Mouse (Mus musculus) stomach, embryonic 14.5 days (tissue): ENCODE measurements around the gene Pde4c. TPM values are rescaled to one million over a fixed set of nuclear protein-coding genes. Genes with fewer than 3 reads are reported as not detected.
A peak's percentile ranks its signal among the peaks of the same experiment; 100 is the strongest.

Experiments
- ATAC-seq: fragments of 200-750 bp; cut with Nextera tagmentation; 2 replicates; pipeline ENCODE4 v1.8.0; 2017; ENCODE audit warnings: low read depth, moderate TSS enrichment; ENCODE audit not compliant: insufficient number of reproducible peaks, insufficient read depth, low FRiP score
- H3K27ac ChIP-seq: fragments of 300-500 bp; sonication (generic); 2 replicates; pipeline ENCODE4 v1.5.1; 2014; ENCODE audit warnings: mild to moderate bottlenecking, low read length, moderate library complexity, mixed read lengths
- H3K27me3 ChIP-seq: fragments of 300-500 bp; sonication (generic); 2 replicates; pipeline ENCODE4 v1.6.1; 2014; ENCODE audit warnings: low read length, control low read depth, mixed read lengths; ENCODE audit not compliant: control insufficient read depth, insufficient read depth
- H3K36me3 ChIP-seq: fragments of 300-500 bp; sonication (generic); 2 replicates; pipeline ENCODE4 v1.6.1; 2014; ENCODE audit warnings: mild to moderate bottlenecking, control low read depth, low read length, moderate library complexity, mixed read lengths; ENCODE audit not compliant: control insufficient read depth, insufficient read depth
- H3K4me1 ChIP-seq: fragments of 300-500 bp; sonication (generic); 2 replicates; pipeline ENCODE4 v1.6.1; 2014; ENCODE audit warnings: low read length, control low read depth, mixed read lengths; ENCODE audit not compliant: control insufficient read depth, insufficient read depth
- H3K4me2 ChIP-seq: fragments of 300-500 bp; sonication (generic); replicated peaks from 2 replicates; pipeline ENCODE4 v1.6.1; 2014; ENCODE audit warnings: low read depth, low read length, control low read depth
- H3K4me3 ChIP-seq: fragments of 300-500 bp; sonication (generic); 2 replicates; pipeline ENCODE4 v1.5.1; 2014; ENCODE audit warnings: low read depth, low read length, control low read depth
- H3K9ac ChIP-seq: fragments of 300-500 bp; sonication (generic); replicated peaks from 2 replicates; pipeline ENCODE4 v1.6.1; 2014; ENCODE audit warnings: low read depth, mild to moderate bottlenecking, control low read depth, low read length, moderate library complexity, mixed read lengths
- H3K9me3 ChIP-seq: fragments of 300-500 bp; sonication (generic); 2 replicates; pipeline ENCODE4 v1.6.1; 2016; ENCODE audit warnings: low read depth, low read length, control low read depth; ENCODE audit not compliant: control insufficient read depth
- WGBS: fragments of 180-500 bp; shearing (Covaris S2); extraction: QIAGEN DNeasy Blood & Tissue Kit; methylation state at CpG from one replicate; pipeline ENCODE4 v1.1.7; 2014; 5-methylcytosine and 5-hydroxymethylcytosine counted together
- polyA plus RNA-seq: library from polyadenylated mRNA; unstranded; fragments of >200 nt; fragmentation: Nextera tagmentation; extraction: Ambion mirVana; gene quantifications from 2 replicates; pipeline ENCODE4 v1.2.1, GENCODE M21; 2014

The Pde4c gene
- polyA plus RNA-seq, 1 experiment from 2014 or later: 0.29 TPM

DNA sequence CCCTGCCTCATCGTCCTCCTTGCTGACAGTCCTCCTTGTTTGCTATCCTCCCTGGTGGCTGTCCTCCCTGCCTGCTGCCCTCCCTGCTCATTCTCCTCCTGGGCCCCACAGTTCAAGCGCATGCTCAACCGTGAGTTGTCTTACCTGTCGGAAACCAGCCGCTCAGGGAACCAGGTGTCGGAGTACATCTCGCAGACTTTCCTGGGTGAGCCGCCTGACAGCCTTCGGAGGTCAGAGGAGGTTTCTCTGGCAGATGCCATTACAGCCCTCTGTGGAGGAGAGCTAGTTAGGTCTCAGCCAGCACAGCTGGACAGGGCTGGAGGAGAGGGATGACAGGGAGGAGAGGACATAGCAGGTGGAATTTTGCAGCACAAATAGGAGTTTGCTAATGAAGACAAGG, 23.2 kb downstream of the Pde4c start:
- H3K27ac ChIP-seq: no peak overlapping the region
- no peak for ATAC-seq
- 56% methylated on average over 9 of the region's 9 CpGs for WGBS
- no peaks in the 10 kb centered on the region for H3K9me3 ChIP-seq
- peaks cover 32% of the 10 kb centered on the region for H3K27me3 ChIP-seq
- H3K4me2 ChIP-seq: no peak overlapping the region
- H3K4me3 ChIP-seq: no peak overlapping the region
- H3K9ac ChIP-seq: no peak overlapping the region
- H3K36me3 ChIP-seq: no peaks in the 10 kb centered on the region
- H3K4me1 ChIP-seq: peaks cover 13% of the 10 kb centered on the region

- H3K27me3 ChIP-seq: peaks cover 27% of the 10 kb centered on the region
- H3K4me2 ChIP-seq: no peak overlapping the region
- peaks cover 13% of the 10 kb centered on the region for H3K4me1 ChIP-seq
- H3K27ac ChIP-seq: no peak overlapping the region
- no peaks in the 10 kb centered on the region for H3K36me3 ChIP-seq
- no peak overlapping the region for H3K4me3 ChIP-seq
- 84% methylated on average over 18 of the region's 18 CpGs for WGBS
- H3K9ac ChIP-seq: no peak overlapping the region
- ATAC-seq: no peak
- no peaks in the 10 kb centered on the region for H3K9me3 ChIP-seq
Measured at GRCm38 (mm10) chr8:70747211-70747890, 23.8 kb downstream of the Pde4c start.

DNA sequence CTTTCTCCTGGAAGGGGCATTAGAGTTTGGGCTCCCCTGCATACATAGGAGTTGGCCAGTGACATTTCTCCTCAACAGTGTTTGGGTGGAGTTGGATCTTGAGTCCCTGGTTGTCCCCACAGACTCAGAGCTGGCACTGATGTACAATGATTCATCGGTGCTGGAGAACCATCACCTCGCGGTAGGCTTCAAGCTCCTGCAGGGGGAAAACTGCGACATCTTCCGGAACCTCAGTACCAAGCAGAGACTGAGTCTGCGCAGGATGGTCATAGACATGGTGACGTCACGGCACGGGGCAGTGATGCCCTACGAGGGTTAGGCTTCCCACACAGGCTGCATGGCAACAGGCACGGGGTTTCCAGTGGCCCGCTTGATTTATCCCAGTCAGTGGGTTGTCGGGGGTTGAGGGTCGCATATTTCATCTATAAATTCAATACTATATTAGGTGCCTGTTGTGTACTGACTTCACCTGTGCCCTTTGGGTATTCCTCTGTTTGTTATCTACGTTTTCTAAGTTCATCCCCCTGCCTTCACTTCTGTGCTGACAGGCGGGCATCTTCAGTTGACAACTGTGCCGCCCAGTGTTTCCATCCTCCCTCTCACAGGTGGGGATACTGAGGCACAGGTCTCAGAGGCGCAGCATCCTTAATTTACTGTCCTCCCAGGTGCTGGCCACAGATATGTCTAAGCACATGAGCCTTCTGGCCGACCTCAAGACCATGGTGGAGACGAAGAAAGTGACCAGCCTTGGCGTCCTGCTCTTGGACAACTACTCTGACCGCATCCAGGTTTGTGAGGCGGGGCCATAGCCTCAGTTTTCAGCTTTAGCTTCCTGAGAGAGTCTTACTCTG, 25.0 kb downstream of the Pde4c start:
- peaks cover 15% of the 10 kb centered on the region for H3K4me1 ChIP-seq
- no peak overlapping the region for H3K9ac ChIP-seq
- WGBS: 83% methylated on average over 23 of the region's 23 CpGs
- H3K4me2 ChIP-seq: no peak overlapping the region
- no peak overlapping the region for H3K4me3 ChIP-seq
- H3K27ac ChIP-seq: no peak overlapping the region
- peaks cover 15% of the 10 kb centered on the region for H3K27me3 ChIP-seq
- ATAC-seq: no peak
- H3K36me3 ChIP-seq: no peaks in the 10 kb centered on the region
- no peaks in the 10 kb centered on the region for H3K9me3 ChIP-seq

- H3K9ac ChIP-seq: no peak overlapping the region
- no peak overlapping the region for H3K27ac ChIP-seq
- no peak for ATAC-seq
- no peaks in the 10 kb centered on the region for H3K36me3 ChIP-seq
- peaks cover 8% of the 10 kb centered on the region; the same call in 1 of the 2 replicates for H3K27me3 ChIP-seq
- no peaks in the 10 kb centered on the region for H3K9me3 ChIP-seq
- H3K4me3 ChIP-seq: no peak overlapping the region
- H3K4me2 ChIP-seq: no peak overlapping the region
- 78% methylated on average over 19 of the region's 19 CpGs for WGBS
- H3K4me1 ChIP-seq: peaks cover 9% of the 10 kb centered on the region
Measured at GRCm38 (mm10) chr8:70749097-70749674, 25.7 kb downstream of the Pde4c start.

DNA sequence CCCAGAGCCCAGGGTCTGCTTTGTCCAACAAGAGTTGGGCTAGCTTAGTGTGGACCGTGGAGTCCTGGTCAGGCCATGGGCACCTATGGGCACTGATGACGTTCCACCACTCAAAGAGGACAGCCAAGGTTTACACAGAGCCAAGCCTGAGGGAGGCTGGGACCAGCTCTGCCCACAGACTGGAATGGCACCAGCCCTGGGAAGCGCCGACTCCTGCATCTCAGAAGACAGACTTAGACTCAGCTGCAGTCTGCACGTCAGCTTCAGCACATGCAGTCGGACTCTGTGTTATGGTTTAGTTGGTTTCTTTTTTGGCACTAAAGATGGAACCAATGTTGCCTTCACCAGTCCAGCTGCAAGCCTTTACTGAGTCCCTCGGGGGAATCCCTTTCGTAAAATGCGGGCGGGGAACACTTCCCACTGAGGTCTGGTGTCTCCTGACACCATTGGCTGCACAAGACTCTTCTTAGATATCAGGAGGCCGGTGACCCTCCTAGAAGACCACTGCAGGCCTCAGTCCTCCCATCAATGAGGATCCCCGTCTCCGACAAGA, 26.7 kb downstream of the Pde4c start:
- H3K4me3 ChIP-seq: no peak overlapping the region
- WGBS: 88% methylated on average over 13 of the region's 13 CpGs
- no peak overlapping the region for H3K9ac ChIP-seq
- H3K4me1 ChIP-seq: peaks cover 9% of the 10 kb centered on the region
- no peak overlapping the region for H3K4me2 ChIP-seq
- no peaks in the 10 kb centered on the region for H3K9me3 ChIP-seq
- H3K27me3 ChIP-seq: peaks cover 7% of the 10 kb centered on the region; the same call in 1 of the 2 replicates
- ATAC-seq: no peak
- no peak overlapping the region for H3K27ac ChIP-seq
- no peaks in the 10 kb centered on the region for H3K36me3 ChIP-seq

DNA sequence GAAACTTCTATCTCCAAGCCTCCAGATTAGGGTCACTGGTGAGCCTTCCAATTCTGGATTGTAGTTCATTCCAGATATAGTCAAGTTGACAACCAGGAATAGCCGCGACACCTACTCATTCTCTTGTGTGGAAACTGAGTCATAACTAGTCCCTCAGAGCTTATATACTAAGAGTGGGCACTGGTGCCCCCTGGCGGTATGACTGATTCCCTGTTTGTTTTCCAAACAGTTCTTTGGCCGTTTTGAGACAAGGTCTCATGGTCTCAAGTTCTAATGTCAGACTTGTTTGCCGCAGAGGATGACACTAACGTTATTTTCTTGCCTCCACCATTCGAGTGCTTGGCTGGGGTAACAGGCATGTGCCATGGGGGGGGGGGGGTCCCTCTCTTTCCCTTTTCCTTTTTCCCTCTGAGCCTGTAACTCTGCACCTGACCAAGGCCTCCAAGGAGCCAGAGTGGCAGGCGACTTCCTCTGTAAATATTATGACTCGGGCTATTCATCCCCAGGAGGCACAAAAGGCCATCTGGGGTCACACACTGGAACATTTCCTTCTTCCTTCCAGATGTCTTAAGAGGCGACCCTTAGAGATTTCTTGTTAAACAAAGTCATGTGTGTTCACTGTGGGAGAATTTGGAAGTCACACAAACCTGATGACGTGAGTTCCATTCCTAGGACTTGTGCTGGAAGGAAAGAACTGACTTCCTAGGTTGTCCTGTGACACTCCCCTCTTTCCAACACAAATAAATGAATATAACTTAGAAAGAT, 28.7 kb downstream of the Pde4c start:
- H3K9ac ChIP-seq: no peak overlapping the region
- peak overlapping the region; percentile 78; the same call in 1 of the 2 replicates for H3K27ac ChIP-seq
- peaks cover 16% of the 10 kb centered on the region for H3K4me1 ChIP-seq
- H3K36me3 ChIP-seq: peaks cover 7% of the 10 kb centered on the region; the same call in 1 of the 2 replicates
- ATAC-seq: no peak
- no peak overlapping the region for H3K4me3 ChIP-seq
- no peak overlapping the region for H3K4me2 ChIP-seq
- 0 out of 2 replicates have a peak, but pooled peaks cover 2% of the 10 kb centered on the region for H3K27me3 ChIP-seq
- 27% methylated on average over 11 of the region's 11 CpGs for WGBS
- no peaks in the 10 kb centered on the region for H3K9me3 ChIP-seq

- H3K36me3 ChIP-seq: peaks cover 16% of the 10 kb centered on the region; the same call in 1 of the 2 replicates
- no peak overlapping the region for H3K4me3 ChIP-seq
- peak overlapping the region; percentile 32 for H3K4me2 ChIP-seq
- no peaks in the 10 kb centered on the region for H3K27me3 ChIP-seq
- 19% methylated on average over 21 of the region's 21 CpGs for WGBS
- H3K9ac ChIP-seq: no peak overlapping the region
- no peaks in the 10 kb centered on the region for H3K9me3 ChIP-seq
- H3K4me1 ChIP-seq: peaks cover 16% of the 10 kb centered on the region
- H3K27ac ChIP-seq: peak overlapping the region; percentile 78
- no peak for ATAC-seq
Measured at GRCm38 (mm10) chr8:70753151-70753550, 29.6 kb downstream of the Pde4c start.
